ENCODE assay signal across 23 mouse cellular contexts in the genomic region with DNA sequence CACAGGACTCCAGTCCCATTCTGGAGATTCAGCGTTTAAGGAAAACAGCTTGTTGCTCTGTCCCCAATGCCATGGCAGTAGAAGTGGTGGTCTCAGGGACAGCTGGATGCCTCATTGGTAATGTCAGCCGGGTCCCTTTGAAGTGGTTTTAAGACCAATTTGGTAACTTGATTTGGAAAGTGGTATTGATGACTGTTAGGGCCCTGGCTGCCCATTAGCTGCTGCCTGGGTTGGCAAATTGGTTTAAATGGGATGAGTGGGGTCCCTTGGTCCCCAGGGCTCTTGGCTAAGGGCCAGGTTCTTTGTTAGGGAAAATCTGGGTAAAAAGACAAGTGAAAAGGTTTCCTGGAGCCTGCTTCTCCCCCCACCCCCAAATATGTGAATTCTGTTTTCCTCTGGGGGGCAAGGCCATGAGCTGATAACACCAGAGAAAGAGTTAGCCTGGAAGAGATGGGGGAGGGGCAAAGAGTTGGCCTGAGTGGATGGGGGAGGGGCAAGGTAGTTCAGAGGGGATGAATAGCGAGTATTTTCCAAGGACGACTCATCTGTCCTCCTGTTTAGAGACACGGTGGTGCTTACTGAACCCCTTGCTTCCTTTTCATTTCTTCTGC.
A peak's percentile ranks its signal among the peaks of the same experiment; 100 is the strongest.
DNase-seq lines count a peak whose midpoint lies in the region; ATAC-seq and TF ChIP-seq lines count a peak whose summit lies in the region.
"Had no signal": no experiment of that assay in that cellular context is flagged by ENCODE, and none has a peak within 500 bp of the region (broad histone marks: within the 10 kb centered on the region; RNA-seq: fewer than 3 reads in every experiment).

No protein-coding gene starts in this region.

- peaks cover 7% of the 10 kb centered on the region; the same call in 1 of the 2 replicates for H3K4me1 ChIP-seq in forebrain, embryonic 15.5 days
- peaks cover 12% of the 10 kb centered on the region for H3K4me1 ChIP-seq in forebrain, embryonic 12.5 days
- no peaks in the 10 kb centered on the region for H3K4me1 ChIP-seq in midbrain, embryonic 15.5 days
- H3K4me1 ChIP-seq in midbrain, embryonic 16.5 days (ENCODE audit: control insufficient read depth, insufficient read depth, low read length): no peaks in the 10 kb centered on the region
- H3K4me1 ChIP-seq in liver, embryonic 13.5 days (replicated peaks): peaks cover 77% of the 10 kb centered on the region
- H3K4me1 ChIP-seq in lung, postnatal 0 days (ENCODE audit: insufficient read depth, low read depth, low read length): no peaks in the 10 kb centered on the region

- TF ChIP-seq CTCF in lung, postnatal 0 days (IDR thresholded peaks at IDR 0.05): no peak

- TF ChIP-seq EP300 in lung, postnatal 0 days (IDR thresholded peaks at IDR 0.05): no peak

- H3K9me3 ChIP-seq in forebrain, embryonic 15.5 days: no peaks in the 10 kb centered on the region
- no peaks in the 10 kb centered on the region for H3K9me3 ChIP-seq in forebrain, embryonic 12.5 days
- no peaks in the 10 kb centered on the region for H3K9me3 ChIP-seq in midbrain, embryonic 15.5 days
- no peaks in the 10 kb centered on the region for H3K9me3 ChIP-seq in midbrain, embryonic 16.5 days (replicated peaks; ENCODE audit: control insufficient read depth, low read length, poor library complexity, severe bottlenecking)
- H3K9me3 ChIP-seq in liver, embryonic 13.5 days (replicated peaks): no peaks in the 10 kb centered on the region
- no peaks in the 10 kb centered on the region for H3K9me3 ChIP-seq in lung, postnatal 0 days (ENCODE audit: low read length)
- H3K9me3 ChIP-seq: embryonic facial prominence, embryonic 12.5 days; hindbrain, embryonic 12.5 days; megakaryocyte, embryonic 14.5 days; neural tube, embryonic 13.5 days had no signal

- ATAC-seq in forebrain, embryonic 15.5 days (replicated peaks): 0 out of 2 replicates have a peak, but pooled peaks have one; percentile 13
- no peak; the same call in 1 of the 2 replicates for ATAC-seq in forebrain, embryonic 12.5 days (ENCODE audit: low FRiP score)
- ATAC-seq in midbrain, embryonic 15.5 days (replicated peaks): peak; percentile 30; the same call in 1 of the 2 replicates
- no peak for ATAC-seq in midbrain, embryonic 16.5 days
- ATAC-seq in liver, embryonic 13.5 days (ENCODE audit: low read depth): no peak
- ATAC-seq in lung, postnatal 0 days: no peak

- no peak overlapping the region for H3K27ac ChIP-seq in forebrain, embryonic 15.5 days (replicated peaks)
- no peak overlapping the region for H3K27ac ChIP-seq in forebrain, embryonic 12.5 days
- no peak overlapping the region for H3K27ac ChIP-seq in midbrain, embryonic 15.5 days
- no peak overlapping the region for H3K27ac ChIP-seq in midbrain, embryonic 16.5 days (ENCODE audit: low read length)
- peak overlapping the region; percentile 86 for H3K27ac ChIP-seq in liver, embryonic 13.5 days
- no peak overlapping the region for H3K27ac ChIP-seq in lung, postnatal 0 days (ENCODE audit: low read length)
- H3K27ac ChIP-seq: embryonic facial prominence, embryonic 12.5 days; hindbrain, embryonic 12.5 days; neural tube, embryonic 13.5 days had no signal

- WGBS in forebrain, embryonic 15.5 days: 12% methylated on average over 5 of the region's 5 CpGs
- 18% methylated on average over 5 of the region's 5 CpGs for WGBS in forebrain, embryonic 12.5 days
- 31% methylated on average over 5 of the region's 5 CpGs for WGBS in midbrain, embryonic 15.5 days
- 19% methylated on average over 5 of the region's 5 CpGs for WGBS in midbrain, embryonic 16.5 days
- WGBS in liver, embryonic 13.5 days (ENCODE audit: insufficient replicate concordance): 44% methylated on average over 5 of the region's 5 CpGs
- WGBS in lung, postnatal 0 days: 49% methylated on average over 5 of the region's 5 CpGs

- H3K27me3 ChIP-seq in forebrain, embryonic 15.5 days: no peaks in the 10 kb centered on the region
- H3K27me3 ChIP-seq in forebrain, embryonic 12.5 days: no peaks in the 10 kb centered on the region
- no peaks in the 10 kb centered on the region for H3K27me3 ChIP-seq in midbrain, embryonic 15.5 days (replicated peaks)
- no peaks in the 10 kb centered on the region for H3K27me3 ChIP-seq in midbrain, embryonic 16.5 days (ENCODE audit: control insufficient read depth, insufficient read depth, low read depth, low read length)
- no peaks in the 10 kb centered on the region for H3K27me3 ChIP-seq in liver, embryonic 13.5 days
- no peaks in the 10 kb centered on the region for H3K27me3 ChIP-seq in lung, postnatal 0 days (replicated peaks; ENCODE audit: insufficient read depth, low read length)
- H3K27me3 ChIP-seq: embryonic facial prominence, embryonic 12.5 days; hindbrain, embryonic 12.5 days; megakaryocyte, embryonic 14.5 days; neural tube, embryonic 13.5 days had no signal

- H3K9ac ChIP-seq in forebrain, embryonic 15.5 days (replicated peaks): no peak overlapping the region
- no peak overlapping the region for H3K9ac ChIP-seq in forebrain, embryonic 12.5 days
- no peak overlapping the region for H3K9ac ChIP-seq in midbrain, embryonic 15.5 days
- no peak overlapping the region for H3K9ac ChIP-seq in midbrain, embryonic 16.5 days (ENCODE audit: low read depth, low read length)
- H3K9ac ChIP-seq in liver, embryonic 13.5 days: no peak overlapping the region
- no peak overlapping the region for H3K9ac ChIP-seq in lung, postnatal 0 days (replicated peaks; ENCODE audit: low read depth)
- H3K9ac ChIP-seq: embryonic facial prominence, embryonic 12.5 days; hindbrain, embryonic 12.5 days; liver, embryonic 14.5 days; neural tube, embryonic 13.5 days had no signal

- peak; percentile 80 for DNase-seq in R1 (ENCODE audit: low read depth, low spot score)
- DNase-seq in liver, embryonic 13.5 days: no peak
- no peak for DNase-seq in lung, postnatal 0 days (ENCODE audit: low spot score)
- DNase-seq in frontal cortex, postnatal 10 days (ENCODE audit: low spot score in 2 of 2): no peak
- DNase-seq: adrenal gland, postnatal 36 days; cerebellum, adult 9-10 months; gastrocnemius, postnatal 36 days; kidney, adult 9 months; kidney, postnatal 36 days; left cerebral cortex, postnatal 4 days; right cerebral cortex, postnatal 14 days; spleen, adult 18-20 months; thymus, postnatal 36 days had no signal

- H3K4me3 ChIP-seq in forebrain, embryonic 15.5 days: no peak overlapping the region
- H3K4me3 ChIP-seq in forebrain, embryonic 12.5 days (replicated peaks): no peak overlapping the region
- H3K4me3 ChIP-seq in midbrain, embryonic 15.5 days: no peak overlapping the region
- no peak overlapping the region for H3K4me3 ChIP-seq in midbrain, embryonic 16.5 days (ENCODE audit: low read depth, low read length)
- H3K4me3 ChIP-seq in liver, embryonic 13.5 days (replicated peaks): no peak overlapping the region
- no peak overlapping the region for H3K4me3 ChIP-seq in lung, postnatal 0 days (ENCODE audit: low read depth, low read length)
- H3K4me3 ChIP-seq: embryonic facial prominence, embryonic 12.5 days; erythroblast, embryonic 14.5 days; hindbrain, embryonic 12.5 days; megakaryocyte, embryonic 14.5 days; neural tube, embryonic 13.5 days had no signal

- H3K36me3 ChIP-seq in forebrain, embryonic 15.5 days: no peaks in the 10 kb centered on the region
- no peaks in the 10 kb centered on the region for H3K36me3 ChIP-seq in forebrain, embryonic 12.5 days (replicated peaks)
- H3K36me3 ChIP-seq in midbrain, embryonic 15.5 days (replicated peaks): no peaks in the 10 kb centered on the region
- H3K36me3 ChIP-seq in midbrain, embryonic 16.5 days (ENCODE audit: control insufficient read depth, insufficient read depth, low read length): no peaks in the 10 kb centered on the region
- no peaks in the 10 kb centered on the region for H3K36me3 ChIP-seq in liver, embryonic 13.5 days
- no peaks in the 10 kb centered on the region for H3K36me3 ChIP-seq in lung, postnatal 0 days (ENCODE audit: insufficient read depth, low read length)
- H3K36me3 ChIP-seq: embryonic facial prominence, embryonic 12.5 days; hindbrain, embryonic 12.5 days; neural tube, embryonic 13.5 days had no signal

- no peak overlapping the region for H3K4me2 ChIP-seq in forebrain, embryonic 15.5 days (replicated peaks)
- no peak overlapping the region for H3K4me2 ChIP-seq in forebrain, embryonic 12.5 days
- no peak overlapping the region for H3K4me2 ChIP-seq in midbrain, embryonic 15.5 days
- H3K4me2 ChIP-seq in midbrain, embryonic 16.5 days (ENCODE audit: low read length): no peak overlapping the region
- H3K4me2 ChIP-seq in liver, embryonic 13.5 days: no peak overlapping the region
- H3K4me2 ChIP-seq in lung, postnatal 0 days (replicated peaks; ENCODE audit: low read depth, low read length): no peak overlapping the region
- H3K4me2 ChIP-seq: embryonic facial prominence, embryonic 12.5 days; hindbrain, embryonic 12.5 days; neural tube, embryonic 13.5 days had no signal

Comparison
In these comparisons a context has a peak if more than half of its experiments do, and no peak if none do; other contexts are left out.
1. ATAC-seq: peak in forebrain, embryonic 15.5 days (single experiment) and midbrain, embryonic 15.5 days (single experiment); none in forebrain, embryonic 12.5 days (single experiment), midbrain, embryonic 16.5 days (single experiment), liver, embryonic 13.5 days (single experiment) and lung, postnatal 0 days (single experiment).